Mouse (Mus musculus) urinary bladder, adult 18-20 months (tissue): ENCODE data around the gene Vmn2r85.
"Not testable (repeated sequence)": the region's sequence is repeated elsewhere in the genome, so short reads cannot be mapped to it uniquely, and the experiment has no call there.

Source experiments
- DNase-seq, 2 experiments: peaks; one replicate each; pipeline ENCODE4 v3.0.0; 2022; ENCODE audit warnings: low spot score in 2 of 2, mixed read lengths in 2 of 2

The Vmn2r85 gene

DNA sequence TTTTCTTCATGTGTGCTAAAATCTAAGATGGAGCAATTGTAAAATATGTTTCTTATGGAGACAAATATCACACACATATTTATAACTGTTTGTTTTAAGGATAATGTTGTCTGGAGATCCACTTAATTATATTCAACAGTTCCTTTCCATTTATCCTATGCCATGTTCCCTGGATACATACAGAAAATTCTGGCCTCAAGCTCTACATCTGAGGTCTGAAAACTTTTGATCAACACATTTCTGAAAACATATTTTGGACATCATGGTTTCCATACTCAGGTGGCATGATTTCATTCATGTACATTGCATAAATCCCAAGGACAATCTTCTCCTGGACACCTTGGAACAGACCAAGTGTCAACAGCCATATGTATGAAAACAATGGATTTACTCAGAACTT is at the start of gene Vmn2r85:
Gene Vmn2r85 (minus strand): TSS at position 101 of the 400 bp plus-strand sequence.
- DNase-seq, result not testable (repeated sequence)

- DNase-seq, result peak; percentile 1 to 9
Measured at GRCm38 (mm10) chr10:130470311-130470760, 40.8 kb upstream of the Vmn2r85 start.

GRCm38 (mm10) chr10:130455950-130456349 is 26.4 kb upstream of the Vmn2r85 start, which contains the start of gene Vmn2r86:
Gene Vmn2r86, minus strand, starts transcription at chr10:130456050.
- not testable (repeated sequence) for DNase-seq

DNA sequence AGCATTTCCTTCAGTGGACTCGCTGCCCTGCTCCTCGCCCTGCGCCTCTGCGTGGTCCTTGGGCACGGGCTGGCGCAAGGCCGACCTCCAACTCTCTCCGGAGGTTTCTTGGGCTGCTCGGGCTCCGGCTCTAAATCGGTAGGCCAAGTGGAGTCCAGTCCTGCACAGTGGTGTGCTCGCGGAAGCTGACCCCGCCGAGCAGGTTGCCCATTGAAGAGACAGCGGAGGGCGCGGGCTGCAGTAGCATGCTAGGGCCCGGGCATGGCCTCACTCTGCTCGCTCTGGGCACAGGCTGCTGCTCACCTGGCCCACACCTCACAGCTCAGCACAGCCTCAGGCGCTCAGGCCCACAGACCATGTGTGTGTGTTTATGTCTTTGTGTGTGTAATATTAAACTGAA is 15.3 kb upstream of the Vmn2r85 start:
- DNase-seq, result no peak

GRCm38 (mm10) chr10:130434185-130434898 is 4.8 kb upstream of the Vmn2r85 start:
- DNase-seq, result not testable (repeated sequence)

GRCm38 (mm10) chr10:130422368-130422767 is 7.1 kb downstream of the Vmn2r85 start:
- not testable (repeated sequence) for DNase-seq

DNA sequence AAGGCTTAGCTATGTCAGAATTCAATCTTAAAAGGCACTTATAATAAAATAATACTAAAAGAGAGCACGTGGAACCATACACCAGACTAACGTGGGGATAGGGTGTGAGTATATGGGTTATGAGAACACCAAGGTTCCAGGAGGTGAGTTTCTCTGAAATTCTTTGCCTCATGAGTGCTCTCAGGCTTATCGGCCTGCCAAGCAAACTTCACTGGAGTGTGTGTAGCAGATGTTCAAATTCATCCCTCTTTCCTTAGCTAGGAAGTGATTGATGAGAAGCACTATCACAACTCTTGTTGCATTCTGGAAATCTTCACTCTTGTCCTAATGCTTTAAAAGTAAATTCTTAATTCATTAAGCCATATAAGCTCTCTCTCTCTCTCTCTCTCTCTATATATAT is 9.1 kb downstream of the Vmn2r85 start:
- no peak for DNase-seq

DNA sequence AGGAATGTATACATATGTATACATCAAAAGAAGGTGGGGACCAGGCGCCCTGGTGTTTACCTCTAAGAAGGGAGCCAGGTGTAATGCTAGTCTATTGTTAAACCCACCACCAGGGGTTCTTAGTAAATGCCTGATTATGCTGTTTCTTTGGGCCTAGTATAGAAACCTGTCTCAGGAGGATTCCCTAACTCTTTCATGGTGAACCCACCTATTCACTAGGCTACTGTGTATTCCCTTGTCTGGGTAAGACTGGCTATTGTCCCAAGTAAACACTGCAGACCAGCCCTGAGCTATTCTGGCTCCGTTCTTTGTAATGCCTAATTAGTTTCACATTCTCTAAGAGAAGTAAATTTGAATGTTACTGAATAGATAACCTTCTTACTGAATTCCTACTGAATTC is 9.5 kb downstream of the Vmn2r85 start:
- not testable (repeated sequence) for DNase-seq

GRCm38 (mm10) chr10:130416352-130416751 is 13.2 kb downstream of the Vmn2r85 start:
- DNase-seq, result not testable (repeated sequence)

DNA sequence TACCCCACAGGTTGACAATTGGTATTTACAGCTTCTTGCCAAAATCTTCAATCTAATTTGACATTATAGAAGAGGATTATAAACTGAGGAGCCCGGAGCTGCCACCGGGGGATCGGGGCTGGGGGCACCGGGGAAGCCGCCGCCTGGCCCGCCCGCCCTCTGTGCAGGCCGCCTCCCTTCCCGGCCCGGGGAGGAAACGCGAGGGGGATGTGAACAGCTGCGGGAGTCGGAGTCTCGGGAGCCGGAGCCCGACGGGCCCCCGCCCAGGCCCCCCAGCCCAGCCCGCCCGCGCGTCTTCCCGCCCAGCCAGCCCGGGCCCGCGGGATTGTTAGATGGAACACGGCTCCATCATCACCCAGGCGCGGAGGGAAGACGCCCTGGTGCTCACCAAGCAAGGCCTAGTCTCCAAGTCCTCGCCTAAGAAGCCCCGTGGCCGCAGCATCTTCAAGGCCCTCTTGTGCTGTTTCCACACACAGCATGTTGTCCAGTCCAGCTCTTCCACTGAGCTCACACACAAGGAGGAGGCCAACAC is 17.3 kb downstream of the Vmn2r85 start:
- not testable (repeated sequence) for DNase-seq

DNA sequence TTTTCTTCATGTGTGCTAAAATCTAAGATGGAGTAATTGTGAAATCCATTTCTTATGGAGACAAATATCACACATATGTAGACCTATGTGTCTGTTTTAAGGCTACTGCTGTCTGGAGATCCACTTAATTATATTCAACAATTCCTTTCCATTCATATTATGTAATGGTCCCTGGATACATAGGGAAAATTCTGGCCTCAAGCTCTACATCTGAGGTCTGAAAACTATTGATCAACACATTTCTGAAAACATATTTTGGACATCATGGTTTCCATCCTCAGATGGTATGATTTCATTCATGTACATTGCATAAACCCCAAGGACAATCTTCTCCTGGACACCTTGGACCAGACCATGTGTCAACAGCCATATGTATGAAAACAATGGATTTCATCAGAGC is 35.3 kb downstream of the Vmn2r85 start, which contains the start of gene Vmn2r84:
Gene Vmn2r84 (minus strand): TSS at position 101 of the 400 bp plus-strand sequence.
- no peak for DNase-seq

GRCm38 (mm10) chr10:130375145-130375544 is 54.4 kb downstream of the Vmn2r85 start:
- no peak for DNase-seq

DNA sequence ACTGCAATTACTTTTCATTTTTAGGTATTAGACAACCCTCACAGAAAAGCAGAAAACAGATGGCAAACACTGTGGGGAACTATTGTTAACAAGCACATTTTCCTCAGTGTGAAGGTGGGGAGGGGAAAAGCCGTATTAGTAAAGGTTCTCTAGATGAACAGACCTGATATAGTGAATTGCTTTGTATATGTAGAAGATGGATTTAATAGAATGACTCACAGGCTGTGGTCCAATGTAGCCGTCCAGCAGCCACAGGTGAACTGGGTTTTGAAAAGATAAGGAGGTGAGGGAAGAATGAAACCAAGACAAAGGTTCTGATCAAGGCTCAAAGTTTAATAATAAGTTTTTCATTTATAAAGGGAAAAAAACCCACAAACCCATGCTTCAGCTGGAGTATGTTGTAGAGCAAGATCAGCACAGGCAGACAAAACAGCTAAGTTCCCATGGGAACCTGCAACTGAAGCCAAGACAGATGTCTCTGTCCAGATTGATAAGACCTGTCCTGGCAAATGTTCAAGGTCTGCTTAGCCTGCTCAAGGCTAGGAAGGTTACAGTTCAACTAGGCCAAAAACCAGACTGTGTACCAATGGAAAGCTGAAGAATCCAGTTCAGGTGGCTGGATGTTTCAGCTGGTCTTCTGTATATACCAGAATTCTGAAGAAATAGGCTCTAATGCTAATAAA is 56.9 kb downstream of the Vmn2r85 start:
- no peak for DNase-seq

DNA sequence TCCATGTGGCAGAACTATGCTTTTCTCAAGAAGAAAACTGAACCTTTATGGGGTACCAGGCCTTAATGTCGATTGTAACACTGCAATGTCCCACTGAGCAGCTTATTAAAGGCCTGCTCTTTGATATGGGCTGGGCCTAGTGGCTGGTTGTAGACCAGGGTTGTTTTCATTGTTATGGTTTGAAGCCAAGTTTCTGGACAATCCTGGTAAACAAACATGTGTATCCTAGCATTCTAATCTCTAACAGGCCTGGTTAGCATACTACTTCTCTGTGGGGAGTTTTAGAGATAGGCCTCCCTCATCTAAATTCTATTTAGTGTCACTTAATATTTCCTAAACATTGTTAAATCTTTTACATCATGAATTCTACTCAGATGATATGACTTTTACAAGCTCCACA is 57.9 kb downstream of the Vmn2r85 start:
- no peak for DNase-seq

DNA sequence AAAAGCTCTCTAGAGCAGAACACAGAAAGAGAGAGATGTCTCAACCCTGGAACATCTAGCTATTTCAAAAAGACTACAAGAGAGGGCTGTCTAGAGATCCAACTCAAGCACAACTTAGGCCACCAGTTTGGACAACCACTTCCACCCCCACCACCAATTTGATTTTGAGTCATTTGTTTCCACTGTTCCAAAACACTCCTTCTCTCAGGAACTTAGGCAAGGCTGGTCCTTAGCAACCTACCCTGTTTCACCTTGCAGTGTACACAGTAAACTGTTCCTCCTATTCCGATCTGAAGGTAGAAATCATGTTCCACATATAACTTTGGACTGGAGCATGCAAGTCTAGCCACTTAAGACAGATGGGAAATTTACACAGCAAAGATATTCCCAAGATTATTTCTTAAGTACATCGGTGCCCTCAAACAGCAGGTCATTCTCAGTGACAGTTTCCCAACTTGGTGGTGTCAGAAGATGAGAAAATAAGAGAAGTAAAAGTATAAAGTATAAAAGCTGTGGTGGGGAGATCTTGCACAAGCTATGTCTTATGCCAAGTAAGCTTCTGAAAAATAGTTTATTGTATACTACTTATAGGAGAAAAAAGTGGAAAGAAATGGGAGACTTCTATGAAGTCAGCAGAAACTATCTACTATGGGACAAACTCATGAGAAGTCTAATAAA is 59.4 kb downstream of the Vmn2r85 start:
- no peak for DNase-seq

DNA sequence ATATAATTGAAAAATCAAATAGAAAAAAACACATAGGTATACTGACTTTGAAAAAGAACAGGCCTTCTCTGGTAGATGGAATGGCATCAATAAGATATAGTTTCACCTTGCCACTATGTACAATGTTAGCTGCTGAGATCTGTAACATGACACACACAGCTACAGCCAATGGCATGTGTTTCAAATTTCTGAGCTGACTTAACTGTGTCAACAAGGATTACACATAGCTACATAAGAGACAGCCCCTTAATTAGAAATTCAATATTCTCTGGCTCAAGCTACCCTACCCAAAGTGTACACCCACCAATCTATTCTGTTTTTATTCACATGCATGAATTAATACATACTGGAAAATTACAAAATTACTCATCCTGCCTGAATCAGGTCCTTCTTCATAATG is 61.1 kb downstream of the Vmn2r85 start:
- no peak for DNase-seq

GRCm38 (mm10) chr10:130364766-130365165 is 64.7 kb downstream of the Vmn2r85 start:
- DNase-seq, result no peak
